8 mouse cellular contexts compared by ENCODE assay signal in the genomic region with DNA sequence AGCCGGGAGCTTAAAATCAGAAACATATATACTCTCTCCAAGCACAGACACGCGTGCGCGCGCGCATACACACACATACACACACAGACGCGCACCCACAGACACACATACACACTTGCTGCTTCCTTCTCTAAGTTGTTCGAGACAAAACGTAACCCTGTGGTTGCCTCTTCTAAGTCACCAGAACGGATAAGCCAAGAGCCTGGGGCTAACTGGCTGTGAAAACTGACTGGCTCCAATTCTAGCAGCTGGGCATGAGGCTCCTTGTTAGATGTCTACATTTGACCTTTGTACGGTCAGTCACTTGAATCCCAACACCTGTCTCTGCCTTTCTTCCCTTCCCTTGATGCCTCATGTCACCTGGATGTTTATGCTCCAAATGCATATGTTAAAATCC. TPM values are rescaled to one million over a fixed set of nuclear protein-coding genes. Genes with fewer than 3 reads are reported as not detected.
DNase-seq lines count a peak whose midpoint lies in the region; ATAC-seq and TF ChIP-seq lines count a peak whose summit lies in the region.
"Had no signal": no experiment of that assay in that cellular context is flagged by ENCODE, and none has a peak within 500 bp of the region (broad histone marks: within the 10 kb centered on the region; RNA-seq: fewer than 3 reads in every experiment).

No protein-coding gene starts in this region.

- no peak for TF ChIP-seq CTCF in left cerebral cortex, adult 2 months (IDR thresholded peaks at IDR 0.05)

- peaks cover 32% of the 10 kb centered on the region for H3K4me1 ChIP-seq in embryonic facial prominence, embryonic 13.5 days
- peaks cover 42% of the 10 kb centered on the region for H3K4me1 ChIP-seq in hindbrain, embryonic 13.5 days (replicated peaks)
- peaks cover 40% of the 10 kb centered on the region for H3K4me1 ChIP-seq in neural tube, embryonic 13.5 days (replicated peaks)

- peak overlapping the region; percentile 98 for H3K27ac ChIP-seq in left cerebral cortex, adult 2 months
- no peak overlapping the region for H3K27ac ChIP-seq in embryonic facial prominence, embryonic 13.5 days
- peak overlapping the region; percentile 70 for H3K27ac ChIP-seq in hindbrain, embryonic 13.5 days
- peak overlapping the region; percentile 76 for H3K27ac ChIP-seq in neural tube, embryonic 13.5 days (replicated peaks)
- H3K27ac ChIP-seq: gastrocnemius, adult 2 months had no signal

- no peaks in the 10 kb centered on the region for H3K9me3 ChIP-seq in embryonic facial prominence, embryonic 13.5 days
- H3K9me3 ChIP-seq in hindbrain, embryonic 13.5 days: no peaks in the 10 kb centered on the region
- H3K9me3 ChIP-seq in neural tube, embryonic 13.5 days: no peaks in the 10 kb centered on the region

- no peak for DNase-seq in left cerebral cortex, adult 2 months (ENCODE audit: extremely low spot score in 1 of 2, low spot score in 2 of 2)
- no peak for DNase-seq in left cerebral cortex, adult 11 months (ENCODE audit: low spot score)
- no peak for DNase-seq in layer of hippocampus, adult 18-20 months (ENCODE audit: low spot score in 2 of 2)
- DNase-seq in cerebellum, adult 8-10 months: no peak
- DNase-seq: gastrocnemius, adult 2 months had no signal

- peak overlapping the region; percentile 69 for H3K4me3 ChIP-seq in left cerebral cortex, adult 2 months
- peak overlapping the region; percentile 44 for H3K4me3 ChIP-seq in embryonic facial prominence, embryonic 13.5 days
- peak overlapping the region; percentile 54 for H3K4me3 ChIP-seq in hindbrain, embryonic 13.5 days
- H3K4me3 ChIP-seq in neural tube, embryonic 13.5 days: peak overlapping the region; percentile 55
- H3K4me3 ChIP-seq: gastrocnemius, adult 2 months had no signal

- peaks cover 69% of the 10 kb centered on the region for H3K27me3 ChIP-seq in embryonic facial prominence, embryonic 13.5 days
- H3K27me3 ChIP-seq in hindbrain, embryonic 13.5 days: peaks cover 64% of the 10 kb centered on the region
- H3K27me3 ChIP-seq in neural tube, embryonic 13.5 days: peaks cover 63% of the 10 kb centered on the region

- H3K4me2 ChIP-seq in embryonic facial prominence, embryonic 13.5 days: peak overlapping the region; percentile 78
- peak overlapping the region; percentile 93 for H3K4me2 ChIP-seq in hindbrain, embryonic 13.5 days
- peak overlapping the region; percentile 85 for H3K4me2 ChIP-seq in neural tube, embryonic 13.5 days

- intact Hi-C loops in left cerebral cortex, adult 2 months (cut with DNase I): loop anchor here (2.0 to 10.0 kb wide), 4 partner anchors 39 to 1113 kb away; no protein-coding TSS in a partner anchor

- ATAC-seq in embryonic facial prominence, embryonic 13.5 days (ENCODE audit: insufficient number of reproducible peaks, insufficient read depth, low FRiP score, low TSS enrichment, low read depth): no peak
- no peak for ATAC-seq in hindbrain, embryonic 13.5 days (ENCODE audit: low FRiP score)
- ATAC-seq in neural tube, embryonic 13.5 days (ENCODE audit: low read depth): no peak

- H3K9ac ChIP-seq in embryonic facial prominence, embryonic 13.5 days: no peak overlapping the region
- H3K9ac ChIP-seq in hindbrain, embryonic 13.5 days: peak overlapping the region; percentile 75
- peak overlapping the region; percentile 74 for H3K9ac ChIP-seq in neural tube, embryonic 13.5 days

- no peaks in the 10 kb centered on the region for H3K36me3 ChIP-seq in embryonic facial prominence, embryonic 13.5 days
- no peaks in the 10 kb centered on the region for H3K36me3 ChIP-seq in hindbrain, embryonic 13.5 days
- H3K36me3 ChIP-seq in neural tube, embryonic 13.5 days: no peaks in the 10 kb centered on the region

- 19% methylated on average over 13 of the region's 13 CpGs for WGBS in embryonic facial prominence, embryonic 13.5 days
- 34% methylated on average over 13 of the region's 13 CpGs for WGBS in hindbrain, embryonic 13.5 days
- 27% methylated on average over 13 of the region's 13 CpGs for WGBS in neural tube, embryonic 13.5 days

RNA-seq across cellular contexts. Expression of gene Grin2a, which starts 0.5 kb away (rescaled TPM):
- 100 to 1,000 TPM; 274 to 277 TPM for total RNA-seq in left cerebral cortex, adult 2 months (2021)
- polyA plus RNA-seq in embryonic facial prominence, embryonic 13.5 days (2015; fragmentation: Nextera tagmentation; extraction: Ambion mirVana): 0.81 and 1.3 TPM in 2 replicates
- 5.3 TPM in 2 replicates for polyA plus RNA-seq in hindbrain, embryonic 13.5 days (2015; fragmentation: Nextera tagmentation; extraction: Ambion mirVana)
- polyA plus RNA-seq in neural tube, embryonic 13.5 days (2015; fragmentation: Nextera tagmentation; extraction: Ambion mirVana): 5.0 and 5.2 TPM in 2 replicates
- total RNA-seq in layer of hippocampus, adult 18-20 months (2021): 100 to 1,000 TPM; 327 to 355 TPM
